Mouse (Mus musculus) embryo, embryonic 10.5 days (tissue): ENCODE results near the gene Tnfrsf12a.

Source experiments
- DNase-seq: peaks from one replicate; pipeline ENCODE4 v3.0.0-alpha.2; 2015; ENCODE audit warnings: low spot score

The Tnfrsf12a gene

DNA sequence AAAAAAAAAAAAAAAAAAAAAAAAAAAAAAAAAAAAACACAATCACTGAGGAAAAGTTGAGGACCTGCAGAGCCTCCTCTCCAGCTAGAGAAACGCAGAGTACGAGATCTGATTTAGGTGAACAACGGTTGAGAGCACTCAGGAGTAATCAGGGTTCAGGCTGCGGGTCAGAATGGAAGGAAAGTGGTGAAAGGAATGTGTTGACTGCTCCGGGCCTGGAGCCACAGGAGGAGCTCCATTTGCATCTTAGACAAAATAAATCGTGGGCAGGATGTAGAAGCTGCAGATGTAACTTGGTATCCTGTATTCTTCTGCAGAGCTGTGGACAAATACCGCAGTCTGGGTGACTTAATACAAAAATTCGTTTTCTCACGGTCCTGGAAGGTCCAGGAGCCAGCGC, 31.4 kb downstream of the Tnfrsf12a start:
- DNase-seq = no peak

GRCm38 (mm10) chr17:23644613-23645495, 32.4 kb downstream of the Tnfrsf12a start, which contains the start of gene Mmp25:
Mmp25 (minus strand) TSS chr17:23645277.
- DNase-seq = peak; percentile 49

DNA sequence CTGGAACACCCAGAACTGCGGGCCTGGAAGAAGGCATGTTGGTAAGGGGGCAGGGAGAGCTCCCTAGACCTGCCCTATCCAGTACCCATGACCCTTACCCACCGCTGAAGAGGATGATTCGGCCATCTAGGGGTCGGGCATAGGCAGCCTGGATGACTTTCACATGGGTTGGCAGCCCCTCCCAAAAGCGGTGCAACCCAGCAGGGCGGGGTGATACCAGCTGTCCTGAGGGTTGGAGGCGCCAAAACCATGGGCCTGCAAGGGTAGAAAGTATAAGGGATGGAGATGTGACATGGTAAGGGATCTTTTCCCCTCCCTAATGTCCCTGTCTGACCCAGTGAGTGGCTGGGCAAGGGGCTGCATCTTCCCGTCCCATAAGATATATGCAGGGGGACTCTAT, 46.0 kb downstream of the Tnfrsf12a start:
- DNase-seq = no peak

GRCm38 (mm10) chr17:23630195-23631020, 46.9 kb downstream of the Tnfrsf12a start:
- peak; percentile 84 for DNase-seq

- no peak for DNase-seq
These were observed 49.5 kb downstream of the Tnfrsf12a start for GRCm38 (mm10) chr17:23627813-23628212.
